Mouse (Mus musculus) ES-Bruce4 (cell line): ENCODE results near the gene Grm1. TPM values are rescaled to one million over a fixed set of nuclear protein-coding genes. Genes with fewer than 3 reads are reported as not detected.

Experiments used
- H3K27ac ChIP-seq: 2 replicates; pipeline ENCODE4 v1.5.1; 2012; ENCODE audit warnings: low read length, inconsistent platforms; ENCODE audit not compliant: insufficient read depth
- H3K27me3 ChIP-seq: 2 replicates; pipeline ENCODE4 v1.6.1; 2012; ENCODE audit warnings: mild to moderate bottlenecking, low read length, inconsistent platforms; ENCODE audit not compliant: control insufficient read depth, poor library complexity, insufficient read depth, severe bottlenecking
- H3K36me3 ChIP-seq: 2 replicates; pipeline ENCODE4 v1.6.1; 2012; ENCODE audit warnings: inconsistent platforms, mild to moderate bottlenecking, low read length, moderate library complexity; ENCODE audit not compliant: control insufficient read depth, poor library complexity, insufficient read depth, severe bottlenecking
- H3K4me1 ChIP-seq: one replicate; pipeline ENCODE4 v1.8.1; 2011; ENCODE audit warnings: low read length; ENCODE audit not compliant: control insufficient read depth, insufficient read depth
- H3K4me3 ChIP-seq: 2 replicates; pipeline ENCODE4 v1.5.1; 2011; ENCODE audit warnings: low read depth, mild to moderate bottlenecking, low read length
- H3K9ac ChIP-seq: 2 replicates; pipeline ENCODE4 v1.6.1; 2012; ENCODE audit warnings: low read depth, mild to moderate bottlenecking, inconsistent platforms; ENCODE audit not compliant: poor library complexity, severe bottlenecking
- H3K9me3 ChIP-seq: replicated peaks from 2 replicates; pipeline ENCODE4 v1.6.1; 2012; ENCODE audit warnings: mild to moderate bottlenecking, low read length, inconsistent platforms; ENCODE audit not compliant: control insufficient read depth, poor library complexity, insufficient read depth, severe bottlenecking
- CTCF ChIP-seq: IDR thresholded peaks from one replicate; pipeline ENCODE4 v1.8.1; 2011; ENCODE audit warnings: low read depth, low read length
- EP300 ChIP-seq: IDR thresholded peaks from 2 replicates; pipeline ENCODE4 v1.6.1; 2011; ENCODE audit warnings: low read depth, low read length; ENCODE audit not compliant: insufficient read depth
- POLR2A ChIP-seq: IDR thresholded peaks from one replicate; pipeline ENCODE4 v1.8.1; 2011; ENCODE audit warnings: low read length; ENCODE audit not compliant: insufficient read depth
- polyA plus RNA-seq: library from polyadenylated mRNA; stranded (reverse); fragments of >200 nt; gene quantifications from 2 replicates; pipeline ENCODE4 v1.2.4, GENCODE M21; 2011; ENCODE audit warnings: low read depth; ENCODE audit not compliant: missing spikeins, insufficient read depth, insufficient read length

Grm1 gene
- polyA plus RNA-seq, 1 experiment, result not detected

GRCm38 (mm10) chr10:10812750-10813711 lies 269.1 kb downstream of the Grm1 start:
- Histone ChIP-seq H3K9me3 (no peaks in the 10 kb centered on the region), H3K27me3 (no peaks in the 10 kb centered on the region), H3K27ac (no peak overlapping the region), H3K4me3 (no peak overlapping the region), H3K4me1 (no peaks in the 10 kb centered on the region), H3K36me3 (no peaks in the 10 kb centered on the region), H3K9ac (no peak overlapping the region)
- TF ChIP-seq POLR2A, result no peak
- TF ChIP-seq EP300, result no peak
- no peak for TF ChIP-seq CTCF

- Histone ChIP-seq H3K9ac (no peak overlapping the region), H3K27me3 (no peaks in the 10 kb centered on the region), H3K4me3 (no peak overlapping the region), H3K9me3 (no peaks in the 10 kb centered on the region), H3K4me1 (no peaks in the 10 kb centered on the region), H3K27ac (no peak overlapping the region), H3K36me3 (no peaks in the 10 kb centered on the region)
- TF ChIP-seq POLR2A, result no peak
- no peak for TF ChIP-seq CTCF
These were observed 272.4 kb downstream of the Grm1 start for GRCm38 (mm10) chr10:10809777-10810176.

GRCm38 (mm10) chr10:10795321-10795720 lies 286.8 kb downstream of the Grm1 start:
- H3K4me3 ChIP-seq, result no peak overlapping the region
- H3K27me3 ChIP-seq, result no peaks in the 10 kb centered on the region
- H3K27ac ChIP-seq, result no peak overlapping the region
- H3K4me1 ChIP-seq, result no peaks in the 10 kb centered on the region
- no peak for TF ChIP-seq EP300
- no peak for TF ChIP-seq POLR2A
- H3K9ac ChIP-seq, result no peak overlapping the region
- no peaks in the 10 kb centered on the region for H3K9me3 ChIP-seq
- H3K36me3 ChIP-seq, result no peaks in the 10 kb centered on the region

- Histone ChIP-seq H3K27ac (no peak overlapping the region), H3K4me3 (no peak overlapping the region), H3K4me1 (no peaks in the 10 kb centered on the region), H3K9me3 (no peaks in the 10 kb centered on the region), H3K9ac (no peak overlapping the region), H3K36me3 (no peaks in the 10 kb centered on the region), H3K27me3 (no peaks in the 10 kb centered on the region)
- TF ChIP-seq EP300 (no peak), CTCF (no peak), POLR2A (no peak)
These were observed 291.7 kb downstream of the Grm1 start for GRCm38 (mm10) chr10:10790458-10790857.

GRCm38 (mm10) chr10:10789967-10790366 lies 292.2 kb downstream of the Grm1 start:
- H3K4me3 ChIP-seq, result no peak overlapping the region
- H3K27me3 ChIP-seq, result no peaks in the 10 kb centered on the region
- H3K9me3 ChIP-seq, result no peaks in the 10 kb centered on the region
- no peaks in the 10 kb centered on the region for H3K4me1 ChIP-seq
- H3K9ac ChIP-seq, result no peak overlapping the region
- no peaks in the 10 kb centered on the region for H3K36me3 ChIP-seq
- TF ChIP-seq CTCF (no peak), EP300 (no peak), POLR2A (no peak)
- no peak overlapping the region for H3K27ac ChIP-seq

- Histone ChIP-seq H3K9ac (no peak overlapping the region), H3K4me1 (no peaks in the 10 kb centered on the region), H3K36me3 (no peaks in the 10 kb centered on the region), H3K4me3 (no peak overlapping the region), H3K27ac (no peak overlapping the region), H3K27me3 (no peaks in the 10 kb centered on the region), H3K9me3 (no peaks in the 10 kb centered on the region)
- TF ChIP-seq EP300 (no peak), POLR2A (no peak), CTCF (no peak)
These were observed 294.2 kb downstream of the Grm1 start for GRCm38 (mm10) chr10:10787906-10788416.
